Mouse (Mus musculus) MN1 (cell line): ENCODE results near the gene Gm4767.
"Not testable (repeated sequence)": the region's sequence is repeated elsewhere in the genome, so short reads cannot be mapped to it uniquely, and the experiment has no call there.

ENCODE experiments used
- DNase-seq: peaks from one replicate; pipeline ENCODE4 v3.0.0-alpha.2; 2016; ENCODE audit warnings: low spot score

Gene Gm4767

DNA sequence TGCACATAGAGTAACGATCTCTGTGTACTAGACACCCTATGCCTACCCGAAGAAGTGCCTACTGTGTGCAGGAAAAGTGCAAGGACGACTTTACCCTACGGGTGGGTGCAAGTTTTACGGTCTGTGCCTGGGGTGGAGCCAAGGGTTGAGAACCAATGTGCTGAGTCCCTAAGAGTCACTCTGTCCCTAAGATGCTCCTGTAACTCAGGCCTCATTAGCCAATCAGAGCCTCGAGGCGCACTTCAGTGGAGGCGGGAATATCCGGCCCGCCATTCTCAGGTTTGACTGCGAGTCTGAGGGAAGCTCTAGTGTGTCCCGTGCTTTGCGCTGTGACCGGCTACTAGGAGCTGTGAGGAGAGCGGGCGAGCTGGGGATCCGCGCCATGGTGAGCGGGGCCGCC lies at the start of gene Gm4767:
Gene Gm4767 (plus strand): TSS at position 288 of the 400 bp plus-strand sequence.
- DNase-seq = not testable (repeated sequence)

DNA sequence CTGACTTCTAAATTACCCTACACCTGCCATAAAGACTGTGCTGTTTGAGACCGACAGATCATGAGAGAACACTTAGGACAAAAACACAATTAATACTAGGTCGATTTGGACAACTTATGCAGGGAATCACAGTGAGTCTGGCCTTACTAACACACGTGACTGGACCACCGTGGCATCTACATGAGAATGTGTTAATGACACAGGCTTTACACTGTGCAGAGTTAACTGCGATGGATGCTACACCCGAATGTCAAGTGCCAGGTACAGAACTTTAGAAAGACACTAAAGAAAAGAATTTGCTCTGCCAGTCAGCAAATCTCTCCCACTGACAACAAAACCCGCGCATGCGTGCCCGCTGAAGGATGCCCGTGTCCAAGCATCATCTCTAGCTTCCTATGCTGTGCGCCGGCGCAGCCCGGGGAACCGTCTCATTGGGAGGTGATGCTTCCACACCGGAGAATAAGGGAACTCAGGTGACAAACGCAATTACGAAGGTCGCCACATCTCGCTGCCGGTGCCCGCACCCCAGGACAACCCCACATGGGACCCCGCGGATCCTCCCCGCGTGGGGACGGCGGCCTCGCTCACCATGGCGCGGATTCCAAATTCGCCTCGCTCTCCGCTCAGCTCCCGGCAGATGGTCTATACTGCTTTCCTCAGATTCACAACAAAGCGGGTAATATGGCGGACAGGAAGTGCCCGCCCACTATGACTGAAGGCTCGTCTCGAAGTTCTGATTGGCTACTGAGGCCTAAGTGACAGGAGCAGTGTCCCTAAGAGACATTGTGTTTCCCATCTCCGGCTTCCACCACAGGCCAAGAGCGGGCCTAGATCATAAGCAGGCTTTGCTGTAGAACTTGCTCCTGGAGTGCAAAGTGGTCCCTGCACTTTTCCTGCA lies 41.2 kb upstream of the Gm4767 start, which contains the start of gene Gm3055:
Gene Gm3055 (minus strand): TSS at position 656 of the 898 bp plus-strand sequence.
- not testable (repeated sequence) for DNase-seq

DNA sequence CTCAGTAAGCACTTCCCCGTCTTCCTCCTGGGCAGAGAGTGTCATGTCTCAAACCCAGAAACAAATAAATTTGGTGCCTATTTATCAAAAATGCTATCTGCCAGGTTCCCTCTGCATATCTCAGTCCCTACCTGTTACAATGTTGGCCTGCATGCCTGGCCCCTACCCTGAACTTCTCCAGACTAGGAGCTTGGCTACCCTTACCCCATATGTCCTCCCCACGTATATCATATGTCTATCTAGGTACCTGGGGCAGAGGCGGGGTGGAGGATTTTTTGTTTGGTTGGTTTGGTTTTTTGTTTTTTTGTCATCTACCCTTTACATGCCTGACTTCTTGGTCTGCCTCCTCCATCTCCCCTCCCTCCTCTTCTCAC lies 40.6 kb upstream of the Gm4767 start:
- not testable (repeated sequence) for DNase-seq

DNA sequence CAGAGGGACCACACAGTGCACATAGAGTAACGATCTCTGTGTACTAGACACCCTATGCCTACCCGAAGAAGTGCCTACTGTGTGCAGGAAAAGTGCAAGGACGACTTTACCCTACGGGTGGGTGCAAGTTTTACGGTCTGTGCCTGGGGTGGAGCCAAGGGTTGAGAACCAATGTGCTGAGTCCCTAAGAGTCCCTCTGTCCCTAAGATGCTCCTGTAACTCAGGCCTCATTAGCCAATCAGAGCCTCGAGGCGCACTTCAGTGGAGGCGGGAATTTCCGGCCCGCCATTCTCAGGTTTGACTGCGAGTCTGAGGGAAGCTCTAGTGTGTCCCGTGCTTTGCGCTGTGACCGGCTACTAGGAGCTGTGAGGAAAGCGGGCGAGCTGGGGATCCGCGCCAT lies 34.2 kb downstream of the Gm4767 start:
- DNase-seq = not testable (repeated sequence)

DNA sequence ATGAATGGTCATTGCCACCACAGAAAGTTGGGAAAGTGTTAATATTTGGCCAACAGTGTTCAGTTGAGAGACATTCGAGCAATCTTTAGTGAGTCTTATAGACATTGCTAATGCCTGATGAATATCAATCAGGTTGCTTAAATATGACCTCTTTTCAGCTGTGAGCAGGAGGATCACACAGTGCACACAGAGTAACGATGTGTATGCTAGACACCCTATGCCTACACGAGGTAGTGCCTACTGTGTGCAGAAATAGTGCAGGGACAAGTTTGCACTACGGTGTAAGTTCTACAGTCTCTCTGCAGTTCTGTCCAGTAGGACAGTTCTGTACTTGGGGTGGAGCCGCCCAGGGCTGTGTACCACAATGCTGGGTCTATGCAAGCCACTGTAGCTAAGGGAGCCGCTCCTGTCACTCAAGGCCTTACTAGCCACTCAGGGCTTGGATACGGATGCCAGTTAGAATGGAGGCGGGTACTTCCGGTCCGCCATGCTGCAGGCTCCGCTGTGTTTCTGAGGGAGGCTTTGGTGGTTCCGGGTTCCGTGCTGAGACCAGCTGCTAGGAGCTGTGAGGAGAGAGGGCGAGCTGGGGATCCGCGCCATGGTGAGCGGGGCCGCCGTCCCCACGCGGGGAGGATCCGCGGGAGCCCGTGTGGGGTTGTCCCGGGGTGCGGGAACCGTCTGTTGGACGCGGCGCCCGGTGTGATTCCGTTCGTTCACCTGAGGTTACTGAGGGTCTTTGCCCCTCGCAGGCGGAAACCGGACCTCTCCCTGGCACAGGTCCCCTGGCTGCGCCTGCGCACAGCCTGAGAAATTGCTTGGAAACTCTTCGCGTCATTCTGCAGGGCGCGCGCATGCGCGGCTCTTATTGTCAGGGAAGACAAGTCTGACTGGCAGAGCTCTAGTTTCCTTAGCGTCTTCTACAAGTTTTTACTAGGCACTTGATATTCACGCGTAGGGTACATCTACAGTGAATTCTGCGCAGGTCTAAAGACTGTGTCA lies 51.7 kb downstream of the Gm4767 start, which contains the start of gene Gm32687:
Gene Gm32687 (plus strand): TSS at position 526 of the 999 bp plus-strand sequence.
- DNase-seq = not testable (repeated sequence)
